ENCODE assay signal across 11 mouse cellular contexts in the genomic region with DNA sequence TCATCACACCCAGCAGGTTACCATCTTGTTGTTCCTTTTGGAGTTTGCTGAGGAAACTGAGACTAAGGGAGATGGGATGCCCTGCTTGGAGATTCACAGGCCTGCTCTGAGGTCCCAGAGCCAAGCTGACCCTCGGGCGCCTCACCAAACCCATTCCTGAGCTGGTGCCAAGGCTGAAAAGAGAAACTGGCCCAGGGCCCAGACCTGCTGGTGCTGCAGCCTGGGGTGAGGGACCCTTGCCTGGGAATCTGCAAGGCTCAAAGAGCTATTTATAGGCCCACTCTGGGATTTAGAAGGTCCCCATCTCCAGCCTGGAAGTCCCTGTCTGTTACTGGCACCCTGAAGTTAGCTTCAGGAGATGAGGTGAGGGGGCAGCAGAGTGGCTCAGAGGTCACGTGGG. TPM values are rescaled to one million over a fixed set of nuclear protein-coding genes. Genes with fewer than 3 reads are reported as not detected.
DNase-seq lines count a peak whose midpoint lies in the region; ATAC-seq lines count a peak whose summit lies in the region.
"Had no signal": no experiment of that assay in that cellular context is flagged by ENCODE, and none has a peak within 500 bp of the region (broad histone marks: within the 10 kb centered on the region; RNA-seq: fewer than 3 reads in every experiment).

No protein-coding gene starts in this region.

- ATAC-seq in embryonic facial prominence, embryonic 13.5 days (ENCODE audit: insufficient number of reproducible peaks, insufficient read depth, low FRiP score, low TSS enrichment, low read depth): no peak
- ATAC-seq in neural tube, embryonic 13.5 days (ENCODE audit: low read depth): no peak
- peak; percentile 34; the same call in 1 of the 2 replicates for ATAC-seq in heart, embryonic 12.5 days (ENCODE audit: insufficient number of reproducible peaks, low FRiP score)

- WGBS in embryonic facial prominence, embryonic 13.5 days: 79% methylated on average over 3 of the region's 3 CpGs
- 85% methylated on average over 3 of the region's 3 CpGs for WGBS in embryonic facial prominence, embryonic 10.5 days
- WGBS in neural tube, embryonic 13.5 days: 77% methylated on average over 3 of the region's 3 CpGs
- WGBS in heart, embryonic 12.5 days: 51% methylated on average over 3 of the region's 3 CpGs

- H3K9me3 ChIP-seq in embryonic facial prominence, embryonic 13.5 days: no peaks in the 10 kb centered on the region
- no peaks in the 10 kb centered on the region for H3K9me3 ChIP-seq in embryonic facial prominence, embryonic 10.5 days
- H3K9me3 ChIP-seq in neural tube, embryonic 13.5 days: no peaks in the 10 kb centered on the region
- H3K9me3 ChIP-seq in heart, embryonic 12.5 days (replicated peaks): no peaks in the 10 kb centered on the region

- DNase-seq in embryonic facial prominence, embryonic 10.5 days (ENCODE audit: low spot score): no peak
- DNase-seq in neural tube, embryonic 10.5 days (ENCODE audit: extremely low spot score, low spot score): no peak
- peak; percentile 72 to 76 for DNase-seq in layer of hippocampus, postnatal 36 days
- DNase-seq in B cell, adult 2 months: no peak
- no peak for DNase-seq in c-Kit-positive CD71-positive TER-119-positive erythroid progenitor cells, embryonic 14.5 days (ENCODE audit: low spot score)

- H3K4me3 ChIP-seq in embryonic facial prominence, embryonic 13.5 days: no peak overlapping the region
- no peak overlapping the region for H3K4me3 ChIP-seq in embryonic facial prominence, embryonic 10.5 days
- H3K4me3 ChIP-seq in neural tube, embryonic 13.5 days: no peak overlapping the region
- H3K4me3 ChIP-seq in heart, embryonic 12.5 days: no peak overlapping the region
- H3K4me3 ChIP-seq: myocyte had no signal

- peaks cover 3% of the 10 kb centered on the region; the same call in 1 of the 2 replicates for H3K27me3 ChIP-seq in embryonic facial prominence, embryonic 13.5 days
- H3K27me3 ChIP-seq in embryonic facial prominence, embryonic 10.5 days (replicated peaks; ENCODE audit: low read depth, poor library complexity, severe bottlenecking): no peaks in the 10 kb centered on the region; the same call in 1 of the 2 replicates
- peaks cover 10% of the 10 kb centered on the region; the same call in 1 of the 2 replicates for H3K27me3 ChIP-seq in neural tube, embryonic 13.5 days
- H3K27me3 ChIP-seq in heart, embryonic 12.5 days (replicated peaks): peaks cover 24% of the 10 kb centered on the region
- H3K27me3 ChIP-seq: CH12.LX had no signal

- no peak overlapping the region for H3K9ac ChIP-seq in embryonic facial prominence, embryonic 13.5 days
- H3K9ac ChIP-seq in neural tube, embryonic 13.5 days: 0 out of 2 replicates have a peak overlapping the region, but pooled peaks have one; percentile 26
- H3K9ac ChIP-seq in heart, embryonic 12.5 days: no peak overlapping the region

- H3K4me1 ChIP-seq in embryonic facial prominence, embryonic 13.5 days: peaks cover 14% of the 10 kb centered on the region
- H3K4me1 ChIP-seq in embryonic facial prominence, embryonic 10.5 days: peaks cover 17% of the 10 kb centered on the region
- H3K4me1 ChIP-seq in neural tube, embryonic 13.5 days (replicated peaks): peaks cover 33% of the 10 kb centered on the region
- peaks cover 30% of the 10 kb centered on the region for H3K4me1 ChIP-seq in heart, embryonic 12.5 days (replicated peaks)

- peaks cover 15% of the 10 kb centered on the region for H3K36me3 ChIP-seq in embryonic facial prominence, embryonic 13.5 days
- H3K36me3 ChIP-seq in embryonic facial prominence, embryonic 10.5 days (replicated peaks): peaks cover 13% of the 10 kb centered on the region
- H3K36me3 ChIP-seq in neural tube, embryonic 13.5 days: peaks cover 12% of the 10 kb centered on the region
- H3K36me3 ChIP-seq in heart, embryonic 12.5 days: peaks cover 12% of the 10 kb centered on the region

- no peak overlapping the region for H3K4me2 ChIP-seq in embryonic facial prominence, embryonic 13.5 days
- H3K4me2 ChIP-seq in neural tube, embryonic 13.5 days: 0 out of 2 replicates have a peak overlapping the region, but pooled peaks have one; percentile 3
- no peak overlapping the region for H3K4me2 ChIP-seq in heart, embryonic 12.5 days

- 0 out of 2 replicates have a peak overlapping the region, but pooled peaks have one; percentile 11 for H3K27ac ChIP-seq in embryonic facial prominence, embryonic 13.5 days
- H3K27ac ChIP-seq in embryonic facial prominence, embryonic 10.5 days (replicated peaks): no peak overlapping the region
- H3K27ac ChIP-seq in neural tube, embryonic 13.5 days (replicated peaks): peak overlapping the region; percentile 79
- peak overlapping the region; percentile 60 for H3K27ac ChIP-seq in heart, embryonic 12.5 days (ENCODE audit: poor library complexity, severe bottlenecking)
- H3K27ac ChIP-seq: kidney, postnatal 0 days had no signal

RNA-seq across cellular contexts. Expression of a gene that starts 2.7 kb away (rescaled TPM):
- polyA plus RNA-seq in embryonic facial prominence, embryonic 13.5 days (2015; fragmentation: Nextera tagmentation; extraction: Ambion mirVana): 26.7 and 28.4 TPM in 2 replicates
- polyA plus RNA-seq in embryonic facial prominence, embryonic 10.5 days (2016; fragmentation: Nextera tagmentation; extraction: Ambion mirVana): 32.0 and 33.4 TPM in 2 replicates
- 34.8 and 40.6 TPM in 2 replicates for polyA plus RNA-seq in neural tube, embryonic 13.5 days (2015; fragmentation: Nextera tagmentation; extraction: Ambion mirVana)
- polyA plus RNA-seq in heart, embryonic 12.5 days (2016; fragmentation: Nextera tagmentation; extraction: Ambion mirVana): 28.5 and 29.1 TPM in 2 replicates
- total RNA-seq in layer of hippocampus, postnatal 36 days (2021): 10 to 100 TPM; 25.4 to 30.5 TPM

RNA-seq across cellular contexts. Expression of a gene that starts 7.8 kb away (rescaled TPM):
- 1.4 and 2.0 TPM in 2 replicates for polyA plus RNA-seq in embryonic facial prominence, embryonic 13.5 days (2015; fragmentation: Nextera tagmentation; extraction: Ambion mirVana)
- polyA plus RNA-seq in embryonic facial prominence, embryonic 10.5 days (2016; fragmentation: Nextera tagmentation; extraction: Ambion mirVana): 6.2 and 6.8 TPM in 2 replicates
- 131 and 136 TPM in 2 replicates for polyA plus RNA-seq in neural tube, embryonic 13.5 days (2015; fragmentation: Nextera tagmentation; extraction: Ambion mirVana)
- 0.17 and 0.31 TPM in 2 replicates for polyA plus RNA-seq in heart, embryonic 12.5 days (2016; fragmentation: Nextera tagmentation; extraction: Ambion mirVana)
- 100 to 1,000 TPM; 167 to 170 TPM for total RNA-seq in layer of hippocampus, postnatal 36 days (2021)
- polyA plus RNA-seq: myocyte had no signal

RNA-seq across cellular contexts. Expression of a gene that starts 10.5 kb away (rescaled TPM):
- polyA plus RNA-seq in embryonic facial prominence, embryonic 13.5 days (2015; fragmentation: Nextera tagmentation; extraction: Ambion mirVana): 26.4 and 27.5 TPM in 2 replicates
- 22.4 and 25.2 TPM in 2 replicates for polyA plus RNA-seq in embryonic facial prominence, embryonic 10.5 days (2016; fragmentation: Nextera tagmentation; extraction: Ambion mirVana)
- 11.9 and 12.6 TPM in 2 replicates for polyA plus RNA-seq in neural tube, embryonic 13.5 days (2015; fragmentation: Nextera tagmentation; extraction: Ambion mirVana)
- polyA plus RNA-seq in heart, embryonic 12.5 days (2016; fragmentation: Nextera tagmentation; extraction: Ambion mirVana): 17.7 and 18.7 TPM in 2 replicates
- 10 to 100 TPM; 14.0 to 15.3 TPM for total RNA-seq in layer of hippocampus, postnatal 36 days (2021)

RNA-seq across cellular contexts. Expression of a gene that starts 10.9 kb away (rescaled TPM):
- 56.1 and 57.4 TPM in 2 replicates for polyA plus RNA-seq in embryonic facial prominence, embryonic 13.5 days (2015; fragmentation: Nextera tagmentation; extraction: Ambion mirVana)
- polyA plus RNA-seq in embryonic facial prominence, embryonic 10.5 days (2016; fragmentation: Nextera tagmentation; extraction: Ambion mirVana): 45.8 and 46.8 TPM in 2 replicates
- polyA plus RNA-seq in neural tube, embryonic 13.5 days (2015; fragmentation: Nextera tagmentation; extraction: Ambion mirVana): 54.5 and 56.0 TPM in 2 replicates
- 30.3 and 38.1 TPM in 2 replicates for polyA plus RNA-seq in heart, embryonic 12.5 days (2016; fragmentation: Nextera tagmentation; extraction: Ambion mirVana)
- 10 to 100 TPM; 43.9 to 50.8 TPM for total RNA-seq in layer of hippocampus, postnatal 36 days (2021)

RNA-seq across cellular contexts. Expression of a gene that starts 11.1 kb away (rescaled TPM):
- 2.0 and 4.2 TPM in 2 replicates for polyA plus RNA-seq in embryonic facial prominence, embryonic 13.5 days (2015; fragmentation: Nextera tagmentation; extraction: Ambion mirVana)
- polyA plus RNA-seq in embryonic facial prominence, embryonic 10.5 days (2016; fragmentation: Nextera tagmentation; extraction: Ambion mirVana): 0.69 and 0.70 TPM in 2 replicates
- 0.52 and 0.53 TPM in 2 replicates for polyA plus RNA-seq in neural tube, embryonic 13.5 days (2015; fragmentation: Nextera tagmentation; extraction: Ambion mirVana)
- not detected in 2 replicates for polyA plus RNA-seq in heart, embryonic 12.5 days (2016; fragmentation: Nextera tagmentation; extraction: Ambion mirVana)
- under 1 TPM; 0.27 to 0.38 TPM for total RNA-seq in layer of hippocampus, postnatal 36 days (2021)

Comparison
In these comparisons a context has a peak if more than half of its experiments do, and no peak if none do; other contexts are left out.
1. DNase-seq: peak in layer of hippocampus, postnatal 36 days (2 of 2); none in embryonic facial prominence, embryonic 10.5 days (single experiment), neural tube, embryonic 10.5 days (single experiment), B cell, adult 2 months (0 of 2) and c-Kit-positive CD71-positive TER-119-positive erythroid progenitor cells, embryonic 14.5 days (single experiment).
2. RNA of a gene that starts 7.8 kb away (polyA plus RNA-seq): 131 to 136 TPM in neural tube, embryonic 13.5 days; 6.2 to 6.8 TPM in embryonic facial prominence, embryonic 10.5 days, 1.4 to 2.0 TPM in embryonic facial prominence, embryonic 13.5 days and 0.17 to 0.31 TPM in heart, embryonic 12.5 days; every median in the first group is over 10 times any median in the second.